Mouse (Mus musculus): ENCODE data around the gene Jarid2. TPM values are rescaled to one million over a fixed set of nuclear protein-coding genes. Genes with fewer than 3 reads are reported as not detected.

The Jarid2 gene
- polyA plus RNA-seq, 1 experiment: 150 TPM

DNA sequence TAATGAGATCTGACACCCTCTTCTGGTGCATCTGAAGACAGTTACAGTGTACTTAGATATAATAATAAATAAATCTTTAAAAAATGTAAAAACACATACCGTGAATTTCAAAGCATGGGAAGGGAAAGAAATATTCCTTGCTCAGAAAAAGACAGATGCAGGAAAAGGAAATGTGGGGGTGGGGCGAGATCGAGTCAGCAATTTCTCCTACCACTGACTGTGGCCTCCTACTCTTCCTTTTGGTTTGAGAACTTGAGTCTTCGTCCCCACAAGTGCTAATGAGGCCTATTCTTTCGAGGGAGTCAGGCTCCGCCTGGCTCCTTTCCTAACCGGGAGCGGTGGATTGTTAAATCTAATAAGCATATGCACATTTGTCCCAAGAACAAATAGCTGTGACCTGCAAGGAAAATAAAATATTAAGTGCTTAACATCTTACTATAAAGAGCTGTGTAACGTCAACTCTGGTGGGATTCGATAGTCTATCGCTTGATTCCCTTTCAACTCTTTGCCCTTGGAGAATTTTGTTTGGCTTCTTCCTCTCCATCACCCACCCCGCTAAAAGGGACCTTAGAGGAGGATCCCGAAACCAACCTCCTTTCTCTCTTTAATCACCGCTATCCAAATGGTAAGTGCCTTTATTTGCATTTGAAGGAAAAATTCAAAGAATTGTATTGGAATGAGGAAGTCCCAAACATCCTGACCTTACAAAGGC, 24.1 kb upstream of the Jarid2 start:
- Histone ChIP-seq H3K27ac (ENCODE audit: insufficient read depth, low read length) (peak overlapping the region; percentile 100), H3K9me3 (replicated peaks; ENCODE audit: control insufficient read depth, insufficient read depth, low read length, poor library complexity, severe bottlenecking) (no peaks in the 10 kb centered on the region), H3K36me3 (ENCODE audit: control insufficient read depth, insufficient read depth, low read length, poor library complexity, severe bottlenecking) (no peaks in the 10 kb centered on the region), H3K9ac (ENCODE audit: low read depth, poor library complexity, severe bottlenecking) (peak overlapping the region; percentile 87), H3K4me1 (ENCODE audit: control insufficient read depth, insufficient read depth, low read length) (peaks cover 14% of the 10 kb centered on the region), H3K27me3 (ENCODE audit: control insufficient read depth, insufficient read depth, low read length, poor library complexity, severe bottlenecking) (no peaks in the 10 kb centered on the region), H3K4me3 (ENCODE audit: low read depth, low read length) (peak overlapping the region; percentile 66; the same call in 1 of the 2 replicates)
- peak; percentile 97 for TF ChIP-seq EP300 (IDR thresholded peaks at IDR 0.05; ENCODE audit: insufficient read depth, low read depth, low read length)
- TF ChIP-seq POLR2A (IDR thresholded peaks at IDR 0.05; ENCODE audit: insufficient read depth, low read length): no peak

DNA sequence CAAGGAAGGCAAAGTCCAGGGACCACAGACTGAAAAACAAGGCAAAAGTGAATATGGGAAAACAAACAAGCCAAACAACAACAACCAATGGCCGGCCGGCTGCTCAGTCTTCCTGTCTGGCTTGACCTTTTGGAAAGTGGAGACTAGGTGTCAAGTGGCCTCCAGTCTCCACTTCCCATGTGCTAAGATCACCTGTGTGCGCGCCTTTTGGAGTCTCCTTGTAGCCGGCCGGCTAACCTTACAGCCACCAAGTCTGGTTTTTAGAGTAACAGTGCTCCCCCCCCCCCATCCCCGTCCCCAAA, 23.6 kb upstream of the Jarid2 start:
- no peaks in the 10 kb centered on the region for H3K36me3 ChIP-seq (ENCODE audit: control insufficient read depth, insufficient read depth, low read length, poor library complexity, severe bottlenecking)
- peak overlapping the region; percentile 39 for H3K4me3 ChIP-seq (ENCODE audit: low read depth, low read length)
- no peaks in the 10 kb centered on the region for H3K27me3 ChIP-seq (ENCODE audit: control insufficient read depth, insufficient read depth, low read length, poor library complexity, severe bottlenecking)
- TF ChIP-seq EP300 (IDR thresholded peaks at IDR 0.05; ENCODE audit: insufficient read depth, low read depth, low read length) (peak; percentile 96), POLR2A (IDR thresholded peaks at IDR 0.05; ENCODE audit: insufficient read depth, low read length) (no peak), CTCF (IDR thresholded peaks at IDR 0.05; ENCODE audit: low read depth, low read length) (no peak)
- H3K27ac ChIP-seq (ENCODE audit: insufficient read depth, low read length): peak overlapping the region; percentile 100
- H3K4me1 ChIP-seq (ENCODE audit: control insufficient read depth, insufficient read depth, low read length): peaks cover 15% of the 10 kb centered on the region
- H3K9me3 ChIP-seq (replicated peaks; ENCODE audit: control insufficient read depth, insufficient read depth, low read length, poor library complexity, severe bottlenecking): no peaks in the 10 kb centered on the region
- peak overlapping the region; percentile 87 for H3K9ac ChIP-seq (ENCODE audit: low read depth, poor library complexity, severe bottlenecking)

DNA sequence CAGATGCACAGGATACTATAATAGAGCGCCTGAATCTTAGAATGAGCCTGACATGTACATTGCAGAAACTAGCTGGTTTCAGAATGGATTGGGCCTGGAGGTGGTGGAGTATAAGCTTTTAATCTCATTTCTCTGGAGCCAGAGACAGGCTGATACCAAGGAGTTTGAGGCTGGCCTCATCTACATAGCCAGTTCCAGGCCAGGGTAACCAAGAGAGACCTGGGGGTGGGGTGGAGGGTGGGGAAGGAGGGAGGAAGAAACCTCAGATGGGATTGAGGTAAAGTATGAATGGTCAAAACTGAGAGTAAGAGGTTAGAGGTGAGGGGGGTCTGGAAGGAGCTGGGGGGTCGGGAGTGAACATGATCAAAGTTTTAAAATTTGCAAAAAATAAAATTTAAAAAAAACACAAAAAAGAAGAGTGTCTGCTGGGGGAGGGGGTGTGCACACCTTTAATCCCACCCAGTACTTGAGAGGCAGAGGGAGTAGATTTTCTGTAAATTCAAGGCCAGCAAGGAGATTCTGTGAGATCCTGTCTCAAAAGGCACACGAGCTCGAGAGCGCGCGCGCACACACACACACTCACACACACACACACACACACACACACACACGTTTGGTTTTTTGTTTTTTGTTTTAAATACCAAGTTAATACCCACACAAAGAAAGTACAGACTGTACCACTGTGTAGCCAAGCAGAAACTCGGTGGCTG, 22.9 kb upstream of the Jarid2 start:
- H3K9ac ChIP-seq (ENCODE audit: low read depth, poor library complexity, severe bottlenecking): peak overlapping the region; percentile 87
- no peaks in the 10 kb centered on the region for H3K27me3 ChIP-seq (ENCODE audit: control insufficient read depth, insufficient read depth, low read length, poor library complexity, severe bottlenecking)
- no peak overlapping the region; the same call in 1 of the 2 replicates for H3K4me3 ChIP-seq (ENCODE audit: low read depth, low read length)
- H3K9me3 ChIP-seq (replicated peaks; ENCODE audit: control insufficient read depth, insufficient read depth, low read length, poor library complexity, severe bottlenecking): no peaks in the 10 kb centered on the region
- no peaks in the 10 kb centered on the region for H3K36me3 ChIP-seq (ENCODE audit: control insufficient read depth, insufficient read depth, low read length, poor library complexity, severe bottlenecking)
- H3K4me1 ChIP-seq (ENCODE audit: control insufficient read depth, insufficient read depth, low read length): peaks cover 15% of the 10 kb centered on the region
- TF ChIP-seq POLR2A (IDR thresholded peaks at IDR 0.05; ENCODE audit: insufficient read depth, low read length): no peak
- 0 out of 2 replicates have a peak, but pooled peaks have one; percentile 8 for TF ChIP-seq EP300 (IDR thresholded peaks at IDR 0.05; ENCODE audit: insufficient read depth, low read depth, low read length)
- H3K27ac ChIP-seq (ENCODE audit: insufficient read depth, low read length): peak overlapping the region; percentile 100

DNA sequence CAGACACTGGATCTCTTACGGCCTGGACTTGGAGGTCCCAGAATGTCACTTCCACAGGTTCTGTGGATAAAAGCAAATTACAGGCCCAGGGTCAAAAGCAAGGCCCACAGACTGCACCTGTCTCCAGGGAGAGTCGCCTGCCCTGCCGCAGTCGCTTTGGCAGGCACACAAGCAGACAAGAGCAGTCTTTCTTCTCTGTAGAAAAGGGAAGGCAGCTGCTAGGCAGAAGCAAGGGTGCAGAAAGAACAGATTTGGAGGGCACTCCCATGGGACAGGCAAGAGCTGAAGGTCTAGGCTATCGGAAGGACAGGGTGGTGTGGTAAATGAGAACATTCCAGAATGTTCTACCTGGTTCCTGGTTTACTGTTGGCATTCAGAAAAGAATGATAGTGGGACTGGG, 22.1 kb upstream of the Jarid2 start:
- H3K27ac ChIP-seq (ENCODE audit: insufficient read depth, low read length): peak overlapping the region; percentile 100
- TF ChIP-seq EP300 (IDR thresholded peaks at IDR 0.05; ENCODE audit: insufficient read depth, low read depth, low read length) (no peak), POLR2A (IDR thresholded peaks at IDR 0.05; ENCODE audit: insufficient read depth, low read length) (no peak), CTCF (IDR thresholded peaks at IDR 0.05; ENCODE audit: low read depth, low read length) (no peak)

DNA sequence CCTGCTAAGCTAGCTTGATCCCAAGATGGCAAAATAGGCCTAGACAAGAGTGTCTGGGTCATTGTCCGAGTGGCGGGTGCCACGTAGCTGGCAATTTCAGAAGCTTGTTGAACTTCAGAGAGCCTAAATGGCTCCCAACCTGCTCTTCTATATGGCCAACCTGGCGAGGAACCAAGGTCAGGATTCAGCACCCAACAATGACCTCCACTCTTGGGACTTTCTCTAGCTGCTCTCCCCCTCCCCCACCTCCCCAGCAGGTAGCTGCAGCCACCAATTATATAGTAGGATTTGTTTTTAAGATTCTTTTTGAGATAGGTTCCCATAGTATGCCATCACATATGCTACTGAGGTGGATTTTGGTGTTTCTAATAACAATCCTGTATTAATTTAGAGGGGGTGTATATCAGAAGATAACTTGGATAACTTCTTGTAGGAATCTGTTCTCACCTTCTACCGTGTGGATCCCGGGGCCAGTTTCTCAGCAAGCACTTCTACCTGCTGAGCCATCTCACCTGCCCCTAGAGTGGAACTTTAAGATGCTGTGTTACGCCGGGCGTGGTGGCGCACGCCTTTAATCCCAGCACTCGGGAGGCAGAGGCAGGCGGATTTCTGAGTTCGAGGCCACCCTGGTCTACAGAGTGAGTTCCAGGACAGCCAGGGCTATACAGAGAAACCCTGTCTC, 20.8 kb upstream of the Jarid2 start:
- peaks cover 14% of the 10 kb centered on the region for H3K4me1 ChIP-seq (ENCODE audit: control insufficient read depth, insufficient read depth, low read length)
- peak overlapping the region; percentile 79 for H3K27ac ChIP-seq (ENCODE audit: insufficient read depth, low read length)
- no peaks in the 10 kb centered on the region for H3K27me3 ChIP-seq (ENCODE audit: control insufficient read depth, insufficient read depth, low read length, poor library complexity, severe bottlenecking)
- no peak overlapping the region for H3K4me3 ChIP-seq (ENCODE audit: low read depth, low read length)
- H3K9me3 ChIP-seq (replicated peaks; ENCODE audit: control insufficient read depth, insufficient read depth, low read length, poor library complexity, severe bottlenecking): no peaks in the 10 kb centered on the region
- H3K9ac ChIP-seq (ENCODE audit: low read depth, poor library complexity, severe bottlenecking): peak overlapping the region; percentile 48; the same call in 1 of the 2 replicates
- no peaks in the 10 kb centered on the region for H3K36me3 ChIP-seq (ENCODE audit: control insufficient read depth, insufficient read depth, low read length, poor library complexity, severe bottlenecking)
- TF ChIP-seq EP300 (IDR thresholded peaks at IDR 0.05; ENCODE audit: insufficient read depth, low read depth, low read length) (peak; percentile 60; the same call in 1 of the 2 replicates), POLR2A (IDR thresholded peaks at IDR 0.05; ENCODE audit: insufficient read depth, low read length) (no peak)

More for the DNA sequence above, 22.1 kb upstream of the Jarid2 start:
- Histone ChIP-seq H3K27me3 (ENCODE audit: control insufficient read depth, insufficient read depth, low read length, poor library complexity, severe bottlenecking) (no peaks in the 10 kb centered on the region), H3K9ac (ENCODE audit: low read depth, poor library complexity, severe bottlenecking) (peak overlapping the region; percentile 87), H3K4me1 (ENCODE audit: control insufficient read depth, insufficient read depth, low read length) (peaks cover 15% of the 10 kb centered on the region), H3K36me3 (ENCODE audit: control insufficient read depth, insufficient read depth, low read length, poor library complexity, severe bottlenecking) (no peaks in the 10 kb centered on the region), H3K9me3 (replicated peaks; ENCODE audit: control insufficient read depth, insufficient read depth, low read length, poor library complexity, severe bottlenecking) (no peaks in the 10 kb centered on the region), H3K4me3 (ENCODE audit: low read depth, low read length) (no peak overlapping the region)

Data from ES-Bruce4 (cell line).